Mouse (Mus musculus): ENCODE data around the gene Gm13539.
"Not testable (repeated sequence)": the region's sequence is repeated elsewhere in the genome, so short reads cannot be mapped to it uniquely, and the experiment has no call there.

Gm13539 gene

DNA sequence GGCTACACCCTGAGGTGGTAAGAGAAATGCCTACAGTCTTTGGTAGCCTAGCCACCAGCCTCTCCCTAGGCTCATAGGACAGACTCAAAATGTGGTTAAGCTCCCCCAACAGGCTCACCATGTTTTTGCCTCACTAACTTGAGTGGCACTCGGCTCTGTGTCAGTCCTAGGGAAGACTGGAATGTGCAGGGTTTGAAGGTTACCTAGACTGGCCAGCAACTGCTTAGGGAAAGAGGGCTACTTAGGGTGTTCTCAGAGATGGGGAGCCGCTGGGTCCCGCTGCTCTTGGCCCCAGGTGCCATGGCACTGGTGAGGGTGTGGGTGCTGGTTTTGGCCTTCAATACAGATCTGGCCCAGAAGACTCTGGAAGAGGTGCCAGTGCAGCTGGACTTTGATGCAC is at the start of gene Gm13539:
Gm13539 (plus strand) TSS at position 301 of the 400 bp plus-strand sequence.
- no peak for DNase-seq

GRCm38 (mm10) chr2:25733199-25733930 is 48.7 kb upstream of the Gm13539 start:
- DNase-seq, result no peak

DNA sequence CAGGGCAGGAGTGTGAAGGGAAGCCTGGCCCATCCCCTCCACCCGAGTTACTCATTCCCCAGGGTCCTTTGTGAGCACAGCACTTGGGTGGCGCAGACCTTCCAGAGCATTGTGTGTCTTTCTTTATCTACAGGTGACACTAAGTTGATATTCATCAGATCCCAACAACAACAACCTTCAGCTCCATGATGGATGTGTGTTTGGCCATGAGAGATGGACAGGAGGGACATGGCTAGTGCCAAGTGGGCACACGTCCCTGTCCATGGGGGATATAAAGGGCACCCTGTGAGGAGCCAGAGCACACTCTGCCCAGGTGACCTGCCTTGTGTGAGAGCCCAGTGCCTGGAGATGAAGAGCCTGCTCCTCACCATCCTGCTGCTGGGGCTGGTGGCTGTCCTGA is 45.3 kb upstream of the Gm13539 start, which contains the start of gene Obp2b:
Obp2b (plus strand) TSS at position 301 of the 400 bp plus-strand sequence.
- DNase-seq, result not testable (repeated sequence)

GRCm38 (mm10) chr2:25741671-25742070 is 40.4 kb upstream of the Gm13539 start:
- DNase-seq, result no peak

DNA sequence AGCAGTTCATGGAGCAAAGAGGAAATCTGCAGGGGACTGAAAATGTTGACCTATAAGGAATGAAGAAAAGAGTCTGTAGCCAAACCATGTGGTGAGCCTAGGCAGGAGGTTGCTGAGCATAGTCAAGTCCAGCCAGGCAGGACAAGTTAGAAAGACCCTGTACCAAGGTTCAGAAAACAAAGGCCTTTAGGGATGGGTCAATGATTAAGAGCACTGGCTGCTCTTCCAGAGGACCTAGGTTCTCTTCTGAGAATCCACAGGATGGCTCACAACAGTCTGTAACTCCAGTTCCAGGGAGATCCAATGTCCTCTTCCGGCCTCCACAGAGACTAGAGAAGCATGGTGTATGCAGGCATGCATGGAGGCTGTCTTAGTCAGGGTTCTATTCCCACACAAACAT is 27.9 kb upstream of the Gm13539 start:
- no peak for DNase-seq

DNA sequence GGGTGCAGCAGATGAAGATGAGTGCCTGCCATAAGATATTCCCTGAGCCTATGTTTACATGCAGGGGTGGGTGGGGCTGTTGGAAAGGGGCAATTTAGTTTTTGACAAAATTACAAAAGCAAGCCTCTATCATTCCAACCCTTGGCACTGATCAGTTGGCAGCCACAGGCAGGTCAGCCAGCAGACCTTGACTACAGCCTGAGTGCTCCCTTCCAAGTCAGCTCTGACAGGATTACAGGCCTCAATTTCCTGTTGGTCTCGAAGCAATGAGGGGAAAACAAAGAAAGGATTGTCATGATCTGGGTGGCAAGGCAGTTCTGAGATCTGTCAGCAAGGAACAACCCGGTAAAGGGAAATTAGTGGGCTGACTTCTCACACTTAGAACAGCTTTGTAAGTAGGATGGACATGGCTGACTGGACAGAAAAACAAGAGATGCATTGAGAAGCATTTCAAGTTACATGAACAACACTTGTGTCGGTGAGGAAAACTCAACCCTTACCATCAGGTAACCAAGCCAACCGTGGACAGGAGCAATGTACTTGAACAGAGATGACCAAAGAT is 23.9 kb upstream of the Gm13539 start:
- no peak for DNase-seq

DNA sequence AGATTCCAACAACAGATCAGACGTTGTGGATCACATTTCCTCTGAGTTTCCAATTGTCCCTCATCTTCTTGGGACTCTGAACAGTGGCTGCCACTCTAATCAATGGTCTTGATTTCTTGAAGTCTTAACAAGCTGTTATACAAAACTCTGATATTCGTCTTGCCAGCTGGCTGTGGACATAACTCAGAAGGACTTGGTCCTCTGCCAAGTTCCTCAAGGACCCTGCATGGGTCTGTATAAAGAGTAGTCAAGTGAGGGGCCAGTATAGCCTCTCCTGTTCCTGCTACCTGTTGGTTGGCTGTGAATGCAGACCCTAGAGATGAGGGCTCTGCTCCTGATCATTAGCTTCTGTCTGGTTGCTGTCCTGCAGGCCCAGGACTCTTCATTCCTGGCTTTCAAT is 16.8 kb upstream of the Gm13539 start, which contains the start of gene Lcn3:
Lcn3 (plus strand) TSS at position 301 of the 400 bp plus-strand sequence.
- DNase-seq, result no peak

GRCm38 (mm10) chr2:25767764-25768163 is 14.3 kb upstream of the Gm13539 start:
- DNase-seq, result no peak

DNA sequence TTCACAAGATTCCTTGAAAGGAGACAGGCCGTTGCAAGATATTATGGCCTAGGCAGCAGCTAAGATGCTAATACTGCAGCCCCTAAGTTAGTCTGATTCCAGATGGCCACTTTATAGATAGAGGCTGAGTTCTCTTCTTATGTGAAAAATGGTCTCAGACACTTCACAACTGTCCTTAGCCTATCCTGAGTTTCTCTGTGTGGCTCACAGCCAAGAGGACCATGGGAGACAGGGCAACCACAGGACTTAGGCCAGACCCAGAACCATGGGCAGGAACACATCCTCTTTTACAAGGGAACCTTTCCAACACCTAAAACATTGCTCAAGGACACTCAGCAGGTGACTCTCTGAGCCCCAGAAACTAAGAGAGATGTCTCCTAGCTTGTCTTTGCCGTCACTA is 8.6 kb upstream of the Gm13539 start:
- DNase-seq, result no peak

- no peak for DNase-seq
Observed at GRCm38 (mm10) chr2:25774640-25775039, 7.4 kb upstream of the Gm13539 start.

GRCm38 (mm10) chr2:25775991-25776390 is 6.1 kb upstream of the Gm13539 start:
- DNase-seq, result no peak

- DNase-seq, result no peak
Observed at GRCm38 (mm10) chr2:25776717-25777116, 5.3 kb upstream of the Gm13539 start, which contains the start of gene Lcn11. Lcn11 (plus strand) TSS chr2:25777017.

DNA sequence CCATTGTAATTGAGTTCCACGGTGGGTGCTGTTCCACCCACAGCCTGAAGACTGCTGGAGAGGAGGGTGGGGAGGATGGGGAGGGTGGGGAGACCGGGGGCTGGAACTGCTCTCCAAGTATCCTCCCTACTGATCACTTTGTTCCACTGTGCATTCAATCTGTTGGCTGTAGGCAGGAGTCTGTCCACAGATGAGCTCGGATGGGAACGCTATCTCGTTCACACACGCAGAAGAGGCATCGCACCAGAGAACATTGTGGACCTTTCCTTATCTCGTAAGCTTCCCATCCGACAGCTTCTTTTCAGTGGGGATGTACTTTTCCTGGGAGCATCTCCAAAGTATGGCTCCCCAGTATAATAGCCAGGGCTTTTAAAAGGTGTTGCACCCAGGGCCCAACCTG is 3.0 kb upstream of the Gm13539 start:
- DNase-seq, result no peak

GRCm38 (mm10) chr2:25780921-25781320 is 1.1 kb upstream of the Gm13539 start:
- DNase-seq, result peak; percentile 11

DNA sequence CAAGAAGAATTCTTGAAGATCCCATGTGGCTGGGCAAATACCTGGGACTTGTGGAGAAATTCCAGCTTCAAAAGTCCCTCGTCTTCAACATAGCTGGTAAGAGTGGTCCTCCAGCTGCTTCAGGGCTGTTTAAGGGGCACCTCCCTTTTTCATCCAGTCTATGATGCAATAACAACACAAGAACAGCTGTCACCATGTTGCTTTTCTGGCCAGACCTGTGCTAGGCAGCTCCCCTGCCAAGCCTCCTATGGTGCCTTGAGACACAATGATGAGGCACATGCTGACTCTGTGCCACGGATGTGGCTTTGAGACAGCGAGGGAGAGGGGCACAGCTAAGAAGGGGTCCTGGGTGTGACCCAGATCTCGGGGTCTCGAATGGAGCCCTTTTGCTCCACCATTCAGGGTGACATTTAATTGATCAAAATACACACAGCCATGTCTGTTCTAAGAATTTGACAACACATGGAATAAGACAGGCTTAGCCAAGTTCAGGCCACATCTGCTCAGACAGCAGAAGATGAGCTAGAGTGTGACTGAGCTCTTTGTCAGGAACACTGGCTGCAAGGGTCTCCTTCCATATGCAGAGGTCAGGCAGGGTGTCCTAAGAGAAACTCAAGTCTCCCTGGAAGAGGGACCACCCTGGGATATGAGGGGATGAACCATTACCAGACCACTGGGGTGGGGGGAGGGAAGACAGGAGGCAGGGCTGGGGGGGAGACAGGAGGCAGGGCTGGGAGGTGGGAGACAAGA is 3.7 kb downstream of the Gm13539 start:
- DNase-seq, result no peak

- no peak for DNase-seq
Observed at GRCm38 (mm10) chr2:25789092-25789491, 7.0 kb downstream of the Gm13539 start.

GRCm38 (mm10) chr2:25797635-25798034 is 15.6 kb downstream of the Gm13539 start:
- no peak for DNase-seq

DNA sequence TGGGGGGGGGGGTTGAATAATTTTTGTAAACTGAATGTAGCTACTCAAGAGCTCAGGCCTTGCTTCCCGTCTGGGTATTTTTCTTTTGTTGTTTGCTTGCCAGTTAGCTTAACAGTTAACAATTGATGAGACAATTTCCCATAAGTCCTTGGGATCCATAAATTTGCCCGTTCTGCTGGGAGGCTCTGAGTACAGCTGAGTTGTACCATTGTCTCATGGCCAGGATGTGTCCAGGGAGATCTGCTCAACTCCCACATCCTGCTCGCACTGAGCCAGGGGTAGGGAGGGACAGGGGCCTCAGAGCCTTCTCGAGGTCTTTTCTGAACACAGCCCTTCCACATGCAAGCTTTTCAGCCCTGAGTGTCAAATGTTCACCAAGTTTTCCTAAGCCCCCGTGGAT is 16.0 kb downstream of the Gm13539 start:
- DNase-seq, result no peak

DNA sequence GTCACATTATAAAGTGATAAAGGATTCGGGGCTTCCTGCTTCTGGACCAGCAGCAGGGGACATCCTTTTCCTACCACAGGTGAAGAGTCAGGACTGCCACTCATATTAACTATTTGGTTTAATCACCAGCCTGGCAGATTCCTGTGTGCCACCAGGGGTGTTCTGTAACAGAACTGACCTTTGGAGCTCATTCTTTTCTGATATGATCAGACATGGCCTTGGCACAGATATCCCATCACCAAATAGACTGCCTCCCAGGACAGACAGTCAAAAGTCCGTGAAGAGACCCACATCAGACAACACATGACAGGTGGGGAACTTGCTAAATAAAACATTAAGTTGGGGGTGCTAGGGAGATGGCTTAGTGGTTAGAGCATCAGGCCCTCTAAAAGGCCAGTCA is 29.7 kb downstream of the Gm13539 start:
- no peak for DNase-seq

- DNase-seq, result no peak
Observed at GRCm38 (mm10) chr2:25813364-25813763, 31.3 kb downstream of the Gm13539 start.

DNA sequence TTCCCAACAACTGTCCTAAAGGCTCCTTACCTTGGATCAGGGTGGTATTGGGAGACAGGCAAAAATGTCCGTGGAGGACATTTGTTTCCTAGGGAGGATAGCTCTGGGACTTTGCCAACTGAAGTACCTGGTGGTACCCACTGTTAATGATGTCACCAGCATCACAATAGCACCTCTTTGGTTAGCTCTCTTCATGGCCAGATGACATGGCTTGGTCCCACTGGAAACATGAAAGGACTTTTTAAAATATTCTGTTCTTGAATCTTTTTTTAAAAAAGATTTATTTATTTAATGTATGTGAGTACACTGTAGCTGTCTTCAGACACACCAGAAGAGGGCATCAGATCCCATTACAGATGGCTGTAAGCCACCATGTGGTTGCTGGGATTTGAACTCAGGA is 33.7 kb downstream of the Gm13539 start, which contains the start of gene Glt6d1:
Glt6d1 (minus strand) TSS at position 101 of the 400 bp plus-strand sequence.
- not testable (repeated sequence) for DNase-seq

- no peak for DNase-seq
Observed at GRCm38 (mm10) chr2:25822806-25823205, 40.7 kb downstream of the Gm13539 start, which contains the start of gene Lcn9. Lcn9 (plus strand) TSS chr2:25823153.

- DNase-seq, result no peak
Observed at GRCm38 (mm10) chr2:25824751-25825150, 42.7 kb downstream of the Gm13539 start.

All from cerebellum, adult 11 months (tissue).